Mouse (Mus musculus): ENCODE measurements around the gene Flrt3.

Flrt3 gene

GRCm38 (mm10) chr2:140653481-140653880, 17.8 kb downstream of the Flrt3 start:
- DNase-seq (ENCODE audit: extremely low spot score, low spot score): no peak

GRCm38 (mm10) chr2:140621730-140622337, 49.4 kb downstream of the Flrt3 start:
- no peak for DNase-seq (ENCODE audit: extremely low spot score, low spot score)

GRCm38 (mm10) chr2:140615451-140615850, 55.8 kb downstream of the Flrt3 start:
- DNase-seq (ENCODE audit: extremely low spot score, low spot score): no peak

Measured in neural tube, embryonic 10.5 days (tissue).